Mouse (Mus musculus) frontal cortex, postnatal 25 days (tissue): ENCODE measurements around the gene Fndc7.
"Not testable (repeated sequence)": the region's sequence is repeated elsewhere in the genome, so short reads cannot be mapped to it uniquely, and the experiment has no call there.

Experiments
- DNase-seq, 2 experiments: peaks; one replicate each; pipeline ENCODE4 v3.0.0; 2022; ENCODE audit warnings: low spot score in 2 of 2

The Fndc7 gene

GRCm38 (mm10) chr3:108855864-108856263 lies 33.9 kb downstream of the Fndc7 start:
- DNase-seq, result no peak

GRCm38 (mm10) chr3:108855371-108855770 lies 34.4 kb downstream of the Fndc7 start:
- DNase-seq, result peak; percentile 48 to 69

GRCm38 (mm10) chr3:108853266-108853665 lies 36.5 kb downstream of the Fndc7 start:
- DNase-seq, result no peak

- no peak for DNase-seq
These were observed 37.7 kb downstream of the Fndc7 start for GRCm38 (mm10) chr3:108851996-108852697.

- no peak for DNase-seq
These were observed 38.3 kb downstream of the Fndc7 start for GRCm38 (mm10) chr3:108851554-108851953.

- no peak for DNase-seq
These were observed 38.7 kb downstream of the Fndc7 start for GRCm38 (mm10) chr3:108851075-108851474.

GRCm38 (mm10) chr3:108850506-108850905 lies 39.3 kb downstream of the Fndc7 start:
- no peak for DNase-seq

- DNase-seq, result no peak
These were observed 43.2 kb downstream of the Fndc7 start for GRCm38 (mm10) chr3:108846616-108847015.

GRCm38 (mm10) chr3:108844521-108844920 lies 45.3 kb downstream of the Fndc7 start:
- no peak for DNase-seq

- no peak for DNase-seq
These were observed 45.8 kb downstream of the Fndc7 start for GRCm38 (mm10) chr3:108844026-108844425.

- no peak for DNase-seq
These were observed 49.1 kb downstream of the Fndc7 start for GRCm38 (mm10) chr3:108840716-108841054.

- DNase-seq, result peak; percentile 98 to 99
These were observed 49.6 kb downstream of the Fndc7 start, which contains the start of gene Stxbp3 for GRCm38 (mm10) chr3:108840000-108840715. Gene Stxbp3 (minus strand): TSS chr3:108840526.

GRCm38 (mm10) chr3:108839647-108839999 lies 50.2 kb downstream of the Fndc7 start:
- no peak for DNase-seq

GRCm38 (mm10) chr3:108838980-108839379 lies 50.8 kb downstream of the Fndc7 start:
- DNase-seq, result no peak

- DNase-seq, result no peak
These were observed 52.9 kb downstream of the Fndc7 start for GRCm38 (mm10) chr3:108836931-108837330.

- DNase-seq, result not testable (repeated sequence)
These were observed 56.1 kb downstream of the Fndc7 start for GRCm38 (mm10) chr3:108833717-108834116.

GRCm38 (mm10) chr3:108831750-108832149 lies 58.1 kb downstream of the Fndc7 start:
- no peak for DNase-seq

GRCm38 (mm10) chr3:108830493-108830892 lies 59.3 kb downstream of the Fndc7 start:
- no peak for DNase-seq

GRCm38 (mm10) chr3:108815631-108816030 lies 74.2 kb downstream of the Fndc7 start:
- DNase-seq, result no peak

- no peak for DNase-seq
These were observed 79.0 kb downstream of the Fndc7 start for GRCm38 (mm10) chr3:108810747-108811263.

- no peak for DNase-seq
These were observed 84.2 kb downstream of the Fndc7 start for GRCm38 (mm10) chr3:108805622-108806021.
